Mouse (Mus musculus): Measurements from ENCODE around the gene Armc12.

- TF ChIP-seq CTCF (IDR thresholded peaks at IDR 0.05; ENCODE audit: low read depth, low read length) (no peak), POLR2A (IDR thresholded peaks at IDR 0.05; ENCODE audit: insufficient read depth, low read length) (no peak)
These were observed 23.1 kb upstream of the Armc12 start for GRCm38 (mm10) chr17:28507496-28507895.
